Comparison of ENCODE assay signal across 7 mouse cellular contexts in genomic region chr13:113321972-113322371, GRCm38 (mm10). TPM values are rescaled to one million over a fixed set of nuclear protein-coding genes. Genes with fewer than 3 reads are reported as not detected.
DNase-seq lines count a peak whose midpoint lies in the region; ATAC-seq and TF ChIP-seq lines count a peak whose summit lies in the region.

No protein-coding gene starts in this region.

- peak; percentile 88 for TF ChIP-seq CTCF in stomach, postnatal 0 days (IDR thresholded peaks at IDR 0.05; ENCODE audit: low read depth)

- WGBS in forebrain, embryonic 16.5 days, result 18% methylated on average over 6 of the region's 6 CpGs
- 19% methylated on average over 6 of the region's 6 CpGs for WGBS in kidney, embryonic 15.5 days
- 28% methylated on average over 6 of the region's 6 CpGs for WGBS in stomach, postnatal 0 days

- no peaks in the 10 kb centered on the region for H3K9me3 ChIP-seq in forebrain, embryonic 16.5 days (ENCODE audit: control insufficient read depth, low read length)
- H3K9me3 ChIP-seq in kidney, embryonic 15.5 days (replicated peaks), result no peaks in the 10 kb centered on the region
- H3K9me3 ChIP-seq in stomach, postnatal 0 days (ENCODE audit: control insufficient read depth, low read length), result no peaks in the 10 kb centered on the region

- DNase-seq in 3T3-L1 (ENCODE audit: low read depth, low spot score) (peak; percentile 76), 416B (ENCODE audit: low read depth) (peak; percentile 17)
- DNase-seq in c-Kit-positive CD71-positive TER-119-negative erythroid progenitor cells, embryonic 14.5 days (ENCODE audit: low read depth), result peak; percentile 13
- peak; percentile 16 for DNase-seq in lung, postnatal 25 days (ENCODE audit: low spot score)
- DNase-seq in stomach, postnatal 0 days (ENCODE audit: low spot score), result peak; percentile 48

- no peaks in the 10 kb centered on the region for H3K4me1 ChIP-seq in forebrain, embryonic 16.5 days (replicated peaks; ENCODE audit: control insufficient read depth, insufficient read depth, low read length)
- no peaks in the 10 kb centered on the region for H3K4me1 ChIP-seq in kidney, embryonic 15.5 days
- H3K4me1 ChIP-seq in stomach, postnatal 0 days (replicated peaks; ENCODE audit: control insufficient read depth, insufficient read depth), result no peaks in the 10 kb centered on the region

- no peak for TF ChIP-seq EP300 in stomach, postnatal 0 days (optimal IDR thresholded peaks at IDR 0.05)

- H3K9ac ChIP-seq in forebrain, embryonic 16.5 days (replicated peaks; ENCODE audit: low read depth, low read length), result no peak overlapping the region
- no peak overlapping the region for H3K9ac ChIP-seq in kidney, embryonic 15.5 days
- H3K9ac ChIP-seq in stomach, postnatal 0 days (ENCODE audit: low read length), result no peak overlapping the region

- no peak overlapping the region for H3K4me2 ChIP-seq in forebrain, embryonic 16.5 days (ENCODE audit: low read length)
- H3K4me2 ChIP-seq in kidney, embryonic 15.5 days, result no peak overlapping the region
- H3K4me2 ChIP-seq in stomach, postnatal 0 days (replicated peaks; ENCODE audit: low read depth), result no peak overlapping the region

- no peak overlapping the region for H3K27ac ChIP-seq in forebrain, embryonic 16.5 days (ENCODE audit: low read length)
- no peak overlapping the region for H3K27ac ChIP-seq in kidney, embryonic 15.5 days
- H3K27ac ChIP-seq in stomach, postnatal 0 days (replicated peaks), result no peak overlapping the region

- no peaks in the 10 kb centered on the region for H3K27me3 ChIP-seq in forebrain, embryonic 16.5 days (replicated peaks; ENCODE audit: control insufficient read depth, insufficient read depth, low read length)
- no peaks in the 10 kb centered on the region for H3K27me3 ChIP-seq in kidney, embryonic 15.5 days
- no peaks in the 10 kb centered on the region for H3K27me3 ChIP-seq in stomach, postnatal 0 days (ENCODE audit: control insufficient read depth, insufficient read depth, low read length)

- peak; percentile 43; the same call in 1 of the 2 replicates for ATAC-seq in forebrain, embryonic 16.5 days
- ATAC-seq in kidney, embryonic 15.5 days (replicated peaks; ENCODE audit: low FRiP score), result 0 out of 2 replicates have a peak, but pooled peaks have one; percentile 29
- ATAC-seq in stomach, postnatal 0 days (ENCODE audit: low FRiP score, low TSS enrichment), result no peak

- H3K4me3 ChIP-seq in forebrain, embryonic 16.5 days (replicated peaks; ENCODE audit: low read length), result no peak overlapping the region
- no peak overlapping the region for H3K4me3 ChIP-seq in kidney, embryonic 15.5 days (replicated peaks)
- no peak overlapping the region for H3K4me3 ChIP-seq in stomach, postnatal 0 days (ENCODE audit: low read depth, low read length)

- H3K36me3 ChIP-seq in forebrain, embryonic 16.5 days (ENCODE audit: control insufficient read depth, insufficient read depth), result no peaks in the 10 kb centered on the region
- H3K36me3 ChIP-seq in kidney, embryonic 15.5 days, result peaks cover 3% of the 10 kb centered on the region; the same call in 1 of the 2 replicates
- no peaks in the 10 kb centered on the region for H3K36me3 ChIP-seq in stomach, postnatal 0 days (ENCODE audit: control insufficient read depth, insufficient read depth, low read length)

RNA-seq across cellular contexts. Expression of gene BC067074, which starts 29.0 kb away (rescaled TPM):
- 0.60 and 0.73 TPM in 2 replicates for polyA plus RNA-seq in forebrain, embryonic 16.5 days (2015; fragmentation: Nextera tagmentation; extraction: Ambion mirVana)
- 5.2 and 5.7 TPM in 2 replicates for polyA plus RNA-seq in kidney, embryonic 15.5 days (2015; fragmentation: Nextera tagmentation; extraction: Ambion mirVana)
- polyA plus RNA-seq in stomach, postnatal 0 days (2015; fragmentation: Nextera tagmentation; extraction: Ambion mirVana), result 0.89 and 1.1 TPM in 2 replicates

Comparison
In these comparisons a context has a peak if more than half of its experiments do, and no peak if none do; other contexts are left out.
1. DNase-seq: peak in every context shown above with its lines; median percentile 76 in 3T3-L1; 48 in stomach, postnatal 0 days; 17 in 416B; 16 in lung, postnatal 25 days; 13 in c-Kit-positive CD71-positive TER-119-negative erythroid progenitor cells, embryonic 14.5 days.